Mouse (Mus musculus) brain, embryonic 14.5 days (tissue): ENCODE results near the gene Ptprt.

Source experiments
- CTCF ChIP-seq: fragments of 200-500 bp; IDR thresholded peaks from 2 replicates; pipeline ENCODE4 v1.5.1; 2012; ENCODE audit warnings: inconsistent platforms, mild to moderate bottlenecking, moderate library complexity, borderline replicate concordance; ENCODE audit not compliant: insufficient read depth, insufficient read length; ENCODE audit errors: extremely low read depth
- POLR2A ChIP-seq: fragments of 200-500 bp; IDR thresholded peaks from 2 replicates; pipeline ENCODE4 v1.6.1; 2012; ENCODE audit warnings: mild to moderate bottlenecking, inconsistent platforms, borderline replicate concordance; ENCODE audit not compliant: poor library complexity, insufficient read depth, insufficient read length, severe bottlenecking; ENCODE audit errors: extremely low read depth

GRCm38 (mm10) chr2:161944689-161945088, 716.3 kb downstream of the Ptprt start:
- TF ChIP-seq CTCF (no peak), POLR2A (no peak)
